In the genomic region with DNA sequence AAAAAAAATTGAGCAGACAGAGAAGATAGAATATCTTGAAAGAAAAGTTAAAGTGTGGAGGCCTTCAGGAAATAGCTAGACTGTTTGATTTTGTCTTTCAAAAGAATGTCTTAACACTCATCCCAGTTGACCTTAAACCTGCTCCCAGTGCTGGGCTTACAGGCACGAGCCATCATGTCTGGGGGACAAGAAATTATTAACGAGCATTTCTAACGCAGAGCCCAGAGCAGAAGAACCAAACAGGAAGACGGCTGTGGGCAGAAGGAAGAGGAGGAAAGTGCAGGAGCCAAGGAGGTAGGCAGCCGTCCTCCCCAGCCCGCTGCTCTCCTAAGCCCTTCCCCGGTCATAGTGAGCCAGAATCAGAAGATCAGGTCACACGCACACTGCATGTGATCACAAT, we compare ENCODE assay signal across 22 mouse cellular contexts. TPM values are rescaled to one million over a fixed set of nuclear protein-coding genes. Genes with fewer than 3 reads are reported as not detected.
"Had no signal": no experiment of that assay in that cellular context is flagged by ENCODE, and none has a peak within 500 bp of the region (broad histone marks: within the 10 kb centered on the region; RNA-seq: fewer than 3 reads in every experiment).

No protein-coding gene starts in this region.

- H3K27ac ChIP-seq: lung, embryonic 15.5 days; macrophage; midbrain, embryonic 13.5 days; midbrain, embryonic 15.5 days; neural tube, embryonic 12.5 days; stomach, embryonic 15.5 days; stomach, postnatal 0 days had no signal

- H3K9me3 ChIP-seq: lung, embryonic 15.5 days; megakaryocyte, embryonic 14.5 days; midbrain, embryonic 13.5 days; midbrain, embryonic 15.5 days; neural tube, embryonic 12.5 days; stomach, embryonic 15.5 days had no signal

- H3K27me3 ChIP-seq: lung, embryonic 15.5 days; megakaryocyte, embryonic 14.5 days; midbrain, embryonic 13.5 days; midbrain, embryonic 15.5 days; neural tube, embryonic 12.5 days; stomach, embryonic 15.5 days had no signal

- ATAC-seq: lung, postnatal 0 days; midbrain, embryonic 13.5 days; midbrain, embryonic 15.5 days had no signal

- H3K4me1 ChIP-seq: lung, embryonic 15.5 days; midbrain, embryonic 13.5 days; midbrain, embryonic 15.5 days; neural tube, embryonic 12.5 days; stomach, embryonic 15.5 days had no signal

- H3K9ac ChIP-seq: lung, embryonic 15.5 days; midbrain, embryonic 13.5 days; midbrain, embryonic 15.5 days; neural tube, embryonic 12.5 days; stomach, embryonic 15.5 days had no signal

- H3K4me2 ChIP-seq: lung, embryonic 15.5 days; midbrain, embryonic 11.5 days; midbrain, embryonic 13.5 days; midbrain, embryonic 15.5 days; neural tube, embryonic 12.5 days; stomach, embryonic 15.5 days had no signal

- H3K4me3 ChIP-seq: lung, embryonic 15.5 days; megakaryocyte, embryonic 14.5 days; midbrain, embryonic 13.5 days; midbrain, embryonic 15.5 days; neural tube, embryonic 12.5 days; stomach, embryonic 15.5 days had no signal

- DNase-seq: lung, postnatal 14 days; lung, postnatal 36 days; right cerebral cortex, postnatal 14 days; thymus, adult 2 months; thymus, postnatal 25 days; thymus, postnatal 4 days had no signal

RNA-seq across cellular contexts. Expression of gene Trpc2, which starts 2.6 kb away (rescaled TPM):
- total RNA-seq: megakaryocyte progenitor cell, adult 5-6 weeks; midbrain, postnatal 0 days; monocyte, adult 5-6 weeks had no signal
- polyA plus RNA-seq: lung, embryonic 15.5 days; lung, postnatal 0 days; midbrain, embryonic 11.5 days; midbrain, embryonic 13.5 days; midbrain, embryonic 15.5 days; midbrain, postnatal 0 days; neural tube, embryonic 14.5 days; stomach, embryonic 15.5 days; stomach, postnatal 0 days; testis, adult 2 months had no signal

RNA-seq across cellular contexts. Expression of gene Xntrpc, which starts 14.8 kb away (rescaled TPM):
- total RNA-seq: monocyte, adult 5-6 weeks had no signal
- polyA plus RNA-seq: macrophage had no signal

RNA-seq across cellular contexts. Expression of gene Art1, which starts 21.2 kb away (rescaled TPM):
- total RNA-seq: megakaryocyte progenitor cell, adult 5-6 weeks; monocyte, adult 5-6 weeks; neutrophil, adult 5-6 weeks had no signal
- polyA plus RNA-seq: macrophage had no signal
